ENCODE assay signal across 36 mouse cellular contexts in genomic region chr6:55814184-55814926, GRCm38 (mm10). TPM values are rescaled to one million over a fixed set of nuclear protein-coding genes. Genes with fewer than 3 reads are reported as not detected.
A peak's percentile ranks its signal among the peaks of the same experiment; 100 is the strongest.
DNase-seq lines count a peak whose midpoint lies in the region; ATAC-seq and TF ChIP-seq lines count a peak whose summit lies in the region.
"Had no signal": no experiment of that assay in that cellular context is flagged by ENCODE, and none has a peak within 500 bp of the region (broad histone marks: within the 10 kb centered on the region; RNA-seq: fewer than 3 reads in every experiment).

No protein-coding gene starts in this region.

- no peaks in the 10 kb centered on the region for H3K36me3 ChIP-seq in stomach, embryonic 14.5 days (ENCODE audit: control insufficient read depth, insufficient read depth, low read length)
- H3K36me3 ChIP-seq in stomach, postnatal 0 days (ENCODE audit: control insufficient read depth, insufficient read depth, low read length), result no peaks in the 10 kb centered on the region
- H3K36me3 ChIP-seq in stomach, embryonic 16.5 days (ENCODE audit: control insufficient read depth, insufficient read depth, low read length), result no peaks in the 10 kb centered on the region
- H3K36me3 ChIP-seq: heart, embryonic 10.5 days; heart, embryonic 15.5 days; limb, embryonic 15.5 days; liver, embryonic 13.5 days; midbrain, embryonic 13.5 days; neural tube, embryonic 13.5 days had no signal

- H3K27ac ChIP-seq in layer of hippocampus, adult 2 months, result peak overlapping the region; percentile 79
- no peak overlapping the region for H3K27ac ChIP-seq in stomach, embryonic 14.5 days (ENCODE audit: low read length)
- no peak overlapping the region for H3K27ac ChIP-seq in stomach, postnatal 0 days (replicated peaks)
- no peak overlapping the region for H3K27ac ChIP-seq in stomach, embryonic 16.5 days (ENCODE audit: low read length)
- H3K27ac ChIP-seq: heart, embryonic 10.5 days; heart, embryonic 15.5 days; limb, embryonic 15.5 days; liver, embryonic 13.5 days; midbrain, embryonic 13.5 days; neural tube, embryonic 13.5 days had no signal

- no peak overlapping the region for H3K4me3 ChIP-seq in layer of hippocampus, adult 2 months
- H3K4me3 ChIP-seq in stomach, embryonic 14.5 days (ENCODE audit: low read depth, low read length), result no peak overlapping the region
- H3K4me3 ChIP-seq in stomach, postnatal 0 days (ENCODE audit: low read depth, low read length), result no peak overlapping the region
- no peak overlapping the region for H3K4me3 ChIP-seq in stomach, embryonic 16.5 days (replicated peaks; ENCODE audit: low read length)
- H3K4me3 ChIP-seq: heart, embryonic 10.5 days; heart, embryonic 15.5 days; limb, embryonic 15.5 days; liver, embryonic 13.5 days; megakaryocyte, embryonic 14.5 days; midbrain, embryonic 13.5 days; neural tube, embryonic 13.5 days had no signal

- TF ChIP-seq EP300 in stomach, postnatal 0 days (optimal IDR thresholded peaks at IDR 0.05), result no peak

- no peak for DNase-seq in frontal cortex, postnatal 14 days (ENCODE audit: low spot score in 2 of 2)
- DNase-seq in layer of hippocampus, adult 2 months (ENCODE audit: low spot score in 2 of 2), result peak; percentile 23 to 55
- DNase-seq in layer of hippocampus, adult 9-10 months (ENCODE audit: low spot score), result no peak
- no peak for DNase-seq in stomach, postnatal 0 days (ENCODE audit: low spot score)
- no peak for DNase-seq in thymus, postnatal 25 days
- DNase-seq: adrenal gland, adult 2 months; adrenal gland, postnatal 36 days; cerebellum, adult 2 months; cerebellum, postnatal 14 days; gastrocnemius, postnatal 14 days; kidney, adult 8-10 months; kidney, postnatal 14 days; liver, embryonic 13.5 days; lung, adult 18-20 months; lung, postnatal 4 days; right cerebral cortex, postnatal 14 days; thymus, adult 2 months had no signal

- H3K4me2 ChIP-seq in stomach, embryonic 14.5 days (replicated peaks; ENCODE audit: low read depth, low read length), result no peak overlapping the region
- H3K4me2 ChIP-seq in stomach, postnatal 0 days (replicated peaks; ENCODE audit: low read depth), result no peak overlapping the region
- no peak overlapping the region for H3K4me2 ChIP-seq in stomach, embryonic 16.5 days (ENCODE audit: low read depth, low read length)
- H3K4me2 ChIP-seq: heart, embryonic 15.5 days; limb, embryonic 15.5 days; liver, embryonic 13.5 days; midbrain, embryonic 13.5 days; neural tube, embryonic 13.5 days had no signal

- no peaks in the 10 kb centered on the region for H3K4me1 ChIP-seq in stomach, embryonic 14.5 days (ENCODE audit: control insufficient read depth, insufficient read depth, low read length)
- no peaks in the 10 kb centered on the region for H3K4me1 ChIP-seq in stomach, postnatal 0 days (replicated peaks; ENCODE audit: control insufficient read depth, insufficient read depth)
- H3K4me1 ChIP-seq in stomach, embryonic 16.5 days (ENCODE audit: control insufficient read depth, insufficient read depth, low read length), result peaks cover 2% of the 10 kb centered on the region; the same call in 1 of the 2 replicates
- H3K4me1 ChIP-seq: heart, embryonic 10.5 days; heart, embryonic 15.5 days; limb, embryonic 15.5 days; liver, embryonic 13.5 days; midbrain, embryonic 13.5 days had no signal

- ATAC-seq in frontal cortex, adult (ENCODE audit: low TSS enrichment), result peak; percentile 56
- ATAC-seq in stomach, embryonic 14.5 days (ENCODE audit: insufficient number of reproducible peaks, insufficient read depth, low FRiP score, low read depth), result peak; percentile 61; the same call in 1 of the 2 replicates
- ATAC-seq in stomach, postnatal 0 days (ENCODE audit: low FRiP score, low TSS enrichment), result no peak
- peak; percentile 78; the same call in 1 of the 2 replicates for ATAC-seq in stomach, embryonic 16.5 days (ENCODE audit: insufficient read depth, low FRiP score)
- ATAC-seq: activated CD4-positive, CD25-positive, alpha-beta regulatory T cell, adult 4 months; forebrain, embryonic 14.5 days; hindbrain, embryonic 16.5 days; lung, postnatal 0 days; midbrain, embryonic 13.5 days had no signal

- no peaks in the 10 kb centered on the region for H3K9me3 ChIP-seq in stomach, embryonic 14.5 days (ENCODE audit: control insufficient read depth, low read depth, low read length)
- no peaks in the 10 kb centered on the region for H3K9me3 ChIP-seq in stomach, postnatal 0 days (ENCODE audit: control insufficient read depth, low read length)
- no peaks in the 10 kb centered on the region for H3K9me3 ChIP-seq in stomach, embryonic 16.5 days (replicated peaks; ENCODE audit: control insufficient read depth, low read length)
- H3K9me3 ChIP-seq: heart, embryonic 10.5 days; heart, embryonic 15.5 days; limb, embryonic 15.5 days; liver, embryonic 13.5 days; megakaryocyte, embryonic 14.5 days; midbrain, embryonic 13.5 days; neural tube, embryonic 13.5 days had no signal

- no peaks in the 10 kb centered on the region for H3K27me3 ChIP-seq in stomach, embryonic 14.5 days (ENCODE audit: control insufficient read depth, insufficient read depth, low read length)
- H3K27me3 ChIP-seq in stomach, postnatal 0 days (ENCODE audit: control insufficient read depth, insufficient read depth, low read length), result no peaks in the 10 kb centered on the region
- no peaks in the 10 kb centered on the region for H3K27me3 ChIP-seq in stomach, embryonic 16.5 days (ENCODE audit: control insufficient read depth, insufficient read depth, low read length)
- H3K27me3 ChIP-seq: CH12.LX; heart, embryonic 15.5 days; limb, embryonic 15.5 days; liver, embryonic 13.5 days; midbrain, embryonic 13.5 days; neural tube, embryonic 13.5 days had no signal

- TF ChIP-seq CTCF in layer of hippocampus, adult 2 months (conservative IDR thresholded peaks at IDR 0.05), result no peak
- TF ChIP-seq CTCF in stomach, postnatal 0 days (IDR thresholded peaks at IDR 0.05; ENCODE audit: low read depth), result no peak

- WGBS in stomach, embryonic 14.5 days, result 41% methylated on average over 12 of the region's 12 CpGs
- 43% methylated on average over 12 of the region's 12 CpGs for WGBS in stomach, postnatal 0 days
- WGBS in stomach, embryonic 16.5 days, result 42% methylated on average over 12 of the region's 12 CpGs

- H3K9ac ChIP-seq in stomach, embryonic 14.5 days (replicated peaks; ENCODE audit: low read depth, low read length), result no peak overlapping the region
- no peak overlapping the region for H3K9ac ChIP-seq in stomach, postnatal 0 days (ENCODE audit: low read length)
- H3K9ac ChIP-seq in stomach, embryonic 16.5 days (ENCODE audit: low read length), result no peak overlapping the region
- H3K9ac ChIP-seq: heart, embryonic 15.5 days; limb, embryonic 15.5 days; liver, embryonic 13.5 days; midbrain, embryonic 13.5 days; neural tube, embryonic 13.5 days had no signal

RNA-seq across cellular contexts. Expression of gene Itprid1, which starts 22.3 kb away (rescaled TPM):
- 1 to 10 TPM in 1 of 2 experiments, under 1 TPM in 1; 1.00 to 1.0 TPM for total RNA-seq in layer of hippocampus, adult 2 months (2021)
- 0.09 and 0.36 TPM in 2 replicates for polyA plus RNA-seq in stomach, embryonic 14.5 days (2014; fragmentation: Nextera tagmentation; extraction: Ambion mirVana)
- 0.24 and 0.31 TPM in 2 replicates for polyA plus RNA-seq in stomach, postnatal 0 days (2015; fragmentation: Nextera tagmentation; extraction: Ambion mirVana)
- polyA plus RNA-seq in stomach, embryonic 16.5 days (2015; fragmentation: Nextera tagmentation; extraction: Ambion mirVana), result 0.40 and 0.71 TPM in 2 replicates
- total RNA-seq: ES-E14; gastrocnemius, postnatal 14 days; granulocyte monocyte progenitor cell, adult 5-6 weeks; heart, postnatal 25 days had no signal
- polyA plus RNA-seq: activated CD4-positive, CD25-positive, alpha-beta regulatory T cell, adult 4 months; adrenal gland, adult 2 months; C2C12; cerebellum, adult 2 months; heart, embryonic 10.5 days; heart, embryonic 15.5 days; intestine, embryonic 14.5 days; liver, embryonic 13.5 days; midbrain, embryonic 13.5 days; neural tube, embryonic 13.5 days had no signal

Comparison
In these comparisons a context has a peak if more than half of its experiments do, and no peak if none do; other contexts are left out.
1. DNase-seq: peak in layer of hippocampus, adult 2 months (2 of 2); none in frontal cortex, postnatal 14 days (0 of 2), layer of hippocampus, adult 9-10 months (single experiment), stomach, postnatal 0 days (single experiment) and thymus, postnatal 25 days (single experiment).